Mouse (Mus musculus): ENCODE data around the gene Clic3.

Clic3 gene

GRCm38 (mm10) chr2:25450853-25451647 is 5.6 kb upstream of the Clic3 start:
- peak in 1 of 2 experiments; percentile 35 for DNase-seq

GRCm38 (mm10) chr2:25452951-25453350 is 3.7 kb upstream of the Clic3 start:
- DNase-seq, result no peak

GRCm38 (mm10) chr2:25457022-25457896 is 621 bp downstream of the Clic3 start:
- DNase-seq, result no peak

DNA sequence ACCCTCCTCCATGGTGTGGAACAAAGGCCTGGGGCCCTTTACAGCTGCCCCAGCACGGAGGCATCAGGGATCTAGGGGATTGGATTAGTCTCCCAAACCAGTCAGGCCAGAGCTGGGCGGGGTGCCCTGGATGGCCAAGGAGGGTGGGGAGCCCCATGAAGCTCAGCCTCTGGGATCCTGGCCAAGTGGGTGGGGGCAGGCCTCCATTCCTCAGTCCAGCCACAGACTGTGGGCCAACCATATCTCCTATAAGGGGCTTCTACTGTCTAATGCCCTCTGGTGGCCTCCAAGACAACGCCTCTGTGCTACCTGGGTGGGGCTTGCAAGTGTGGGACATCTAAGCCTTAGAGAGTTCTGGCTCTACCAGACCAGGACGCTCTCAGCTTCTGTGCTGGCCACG is 2.3 kb downstream of the Clic3 start:
- no peak for DNase-seq

DNA sequence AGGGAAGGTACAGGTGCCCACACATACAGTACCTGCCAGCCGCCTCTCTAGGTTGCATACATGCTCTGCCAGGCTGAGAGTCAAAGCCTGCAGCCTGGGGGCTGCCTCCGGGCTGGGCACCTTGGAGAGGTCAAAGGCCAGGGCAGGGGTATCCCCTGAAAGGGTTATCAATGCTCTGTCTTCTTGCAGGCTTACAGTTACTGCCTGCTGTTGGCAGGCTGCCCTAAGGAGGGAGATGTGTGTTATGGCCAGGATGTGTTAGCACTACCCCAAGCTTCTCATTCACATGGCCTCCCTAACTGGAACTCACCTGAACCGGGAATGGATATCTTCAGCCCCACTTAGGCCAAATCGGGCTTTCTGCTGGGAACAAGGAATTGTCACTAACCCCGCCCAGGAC is 3.5 kb downstream of the Clic3 start:
- peak; percentile 32 to 38 for DNase-seq

- peak; percentile 96 to 97 for DNase-seq
These were observed 4.1 kb downstream of the Clic3 start, which contains the start of gene Paxx for GRCm38 (mm10) chr2:25460551-25461309. Paxx (minus strand) TSS chr2:25461094.

- DNase-seq, result no peak
These were observed 4.8 kb downstream of the Clic3 start for GRCm38 (mm10) chr2:25461407-25461806.

DNA sequence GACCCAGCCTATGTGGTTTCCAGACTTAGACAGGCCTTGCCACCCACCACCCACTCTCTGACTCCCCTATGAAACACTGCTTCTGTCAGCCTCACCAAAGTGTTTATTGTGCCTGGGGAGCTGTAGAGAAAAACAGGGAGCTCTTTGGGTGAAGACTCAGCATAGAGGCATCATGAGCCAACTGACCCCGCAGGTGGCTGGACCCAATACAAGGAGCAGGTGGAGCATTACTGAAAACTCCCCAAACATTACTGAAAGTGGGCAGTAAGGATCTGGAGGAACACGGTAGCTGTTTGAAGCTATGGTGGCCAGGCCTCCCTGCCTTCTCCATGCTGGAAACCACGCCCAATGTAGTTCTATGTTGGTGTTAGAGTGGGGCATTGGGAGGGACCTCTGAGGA is 7.0 kb downstream of the Clic3 start:
- no peak for DNase-seq

- DNase-seq, result no peak
These were observed 8.6 kb downstream of the Clic3 start for GRCm38 (mm10) chr2:25465256-25465655.

DNA sequence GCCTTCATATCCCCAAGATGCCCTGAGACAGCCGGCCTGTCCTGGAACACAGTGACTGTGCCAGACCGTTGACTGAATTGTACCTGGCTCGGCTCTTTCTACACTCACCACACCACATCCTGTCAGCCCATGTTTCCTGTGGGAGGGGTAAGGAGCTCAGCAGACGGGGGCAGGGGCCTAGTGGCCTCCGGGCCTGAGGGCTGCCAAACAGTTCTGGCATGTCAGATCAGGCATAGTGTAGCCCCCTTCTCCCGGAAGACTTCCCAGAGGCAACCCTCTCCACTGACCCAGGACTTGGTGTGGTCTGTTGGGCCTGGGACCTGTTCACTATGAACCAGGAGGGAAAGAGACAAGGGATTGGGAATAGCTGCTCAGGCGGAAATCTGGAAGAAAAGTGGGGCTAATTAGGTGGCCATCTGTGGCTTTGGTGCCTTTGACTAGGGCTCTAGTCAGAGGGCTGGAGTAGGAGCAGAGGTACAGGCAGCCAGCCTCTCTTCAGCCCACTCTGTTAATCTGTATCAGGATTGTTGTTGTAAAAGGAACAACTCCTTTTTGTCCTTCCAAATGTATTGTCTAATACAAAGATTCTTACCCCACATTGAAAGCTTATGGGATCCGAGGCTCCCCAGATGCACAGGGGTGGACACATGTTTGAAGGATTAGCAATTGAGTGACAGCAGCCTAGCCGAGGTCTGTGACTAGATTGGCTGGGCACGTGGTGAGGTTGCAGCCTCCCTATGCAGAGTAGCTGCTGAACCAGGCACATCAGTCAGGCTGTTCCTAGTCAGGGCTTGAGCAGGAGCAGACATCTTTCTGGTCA is 9.4 kb downstream of the Clic3 start:
- DNase-seq, result no peak

DNA sequence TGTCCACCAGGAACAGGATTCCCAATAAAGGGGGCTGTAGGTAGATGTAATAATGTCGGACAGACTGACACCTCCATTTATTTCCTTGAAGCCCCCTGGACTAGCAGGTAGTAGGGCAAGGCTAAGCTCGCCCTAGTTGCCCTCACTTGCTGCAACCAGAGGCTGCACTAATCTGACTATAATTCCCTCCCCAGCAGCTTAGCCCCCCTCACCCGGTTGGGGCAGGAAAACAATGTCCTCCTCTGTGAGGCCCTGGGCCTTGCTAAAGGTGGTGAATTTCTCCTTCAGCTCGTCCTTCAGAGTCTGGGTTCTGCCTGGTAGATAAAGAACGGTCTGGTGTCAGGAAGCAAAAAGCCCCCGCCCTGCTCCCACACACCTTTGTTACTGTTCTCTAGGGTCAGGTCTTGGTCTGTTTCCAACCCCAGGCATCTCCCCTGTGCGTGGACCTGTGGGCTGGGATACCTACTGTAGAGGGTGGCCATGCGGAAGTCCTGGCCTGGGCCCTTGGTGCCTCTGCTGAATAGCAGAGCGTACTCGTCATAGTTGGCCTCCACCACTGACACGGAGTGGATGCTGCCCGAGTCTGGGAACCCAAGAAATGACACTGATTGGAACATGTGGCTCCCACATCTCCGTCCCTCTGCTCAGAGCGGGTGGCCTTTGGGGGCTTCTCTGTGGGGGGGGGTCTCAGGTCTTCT is 11.1 kb downstream of the Clic3 start:
- DNase-seq, result no peak

GRCm38 (mm10) chr2:25468962-25469915 is 12.6 kb downstream of the Clic3 start:
- DNase-seq, result peak in 1 of 2 experiments; percentile 56

GRCm38 (mm10) chr2:25469969-25470368 is 13.3 kb downstream of the Clic3 start, which contains the start of gene Ptgds:
Ptgds (minus strand) TSS chr2:25470046.
- no peak for DNase-seq

- no peak for DNase-seq
These were observed 15.9 kb downstream of the Clic3 start for GRCm38 (mm10) chr2:25472550-25472949.

GRCm38 (mm10) chr2:25477541-25477940 is 20.9 kb downstream of the Clic3 start:
- DNase-seq, result no peak

GRCm38 (mm10) chr2:25477967-25478675 is 21.5 kb downstream of the Clic3 start:
- DNase-seq, result peak in 1 of 2 experiments; percentile 67

GRCm38 (mm10) chr2:25479551-25480311 is 23.1 kb downstream of the Clic3 start:
- DNase-seq, result no peak

- no peak for DNase-seq
These were observed 23.9 kb downstream of the Clic3 start for GRCm38 (mm10) chr2:25480541-25480940.

DNA sequence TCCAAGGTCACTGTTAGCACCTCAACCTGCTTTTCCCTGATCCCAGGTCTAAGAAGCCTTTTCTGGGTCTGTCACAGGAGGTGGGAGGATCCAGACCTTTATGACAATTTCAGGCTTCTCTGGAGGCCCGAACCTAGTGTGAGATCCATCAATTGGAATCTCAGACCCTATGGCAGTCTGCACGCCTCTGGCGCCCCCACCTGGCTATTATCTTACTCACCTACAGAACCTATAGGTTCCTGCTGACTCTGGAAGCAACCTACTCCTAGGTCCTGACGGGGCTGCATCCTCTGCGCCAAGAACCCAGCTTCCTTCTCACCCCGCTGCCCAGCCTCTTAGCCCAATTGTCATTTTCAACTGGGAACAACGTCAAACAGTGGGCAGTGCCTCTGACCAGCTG is 26.3 kb downstream of the Clic3 start:
- DNase-seq, result peak in 1 of 2 experiments; percentile 56

Data from kidney, adult 8-10 months (tissue).